Comparison of ENCODE assay signal across 10 mouse cellular contexts in genomic region chr19:42755148-42755870, GRCm38 (mm10). TPM values are rescaled to one million over a fixed set of nuclear protein-coding genes. Genes with fewer than 3 reads are reported as not detected.
DNase-seq lines count a peak whose midpoint lies in the region; TF ChIP-seq lines count a peak whose summit lies in the region.
"Had no signal": no experiment of that assay in that cellular context is flagged by ENCODE, and none has a peak within 500 bp of the region (broad histone marks: within the 10 kb centered on the region; RNA-seq: fewer than 3 reads in every experiment).

No protein-coding gene starts in this region.

- DNase-seq in left cerebral cortex, postnatal 4 days: peak; percentile 61
- DNase-seq in left cerebral cortex, postnatal 36 days (ENCODE audit: low spot score in 2 of 2): no peak
- peak; percentile 55 for DNase-seq in heart, postnatal 10 days
- DNase-seq in lung, postnatal 10 days: peak; percentile 49
- DNase-seq in frontal cortex, postnatal 25 days (ENCODE audit: low spot score in 2 of 2): no peak
- no peak for DNase-seq in urinary bladder, postnatal 10 days (ENCODE audit: low spot score)
- DNase-seq: cerebellum, adult 11 months; liver; thymus, adult 2 months had no signal

- TF ChIP-seq CTCF in bone marrow, adult 2 months (IDR thresholded peaks at IDR 0.05; ENCODE audit: control insufficient read depth, insufficient read depth, low read length): no peak

- no peak overlapping the region for H3K4me3 ChIP-seq in bone marrow, adult 2 months (replicated peaks; ENCODE audit: control insufficient read depth, low read depth, low read length)

- no peak for TF ChIP-seq POLR2A in bone marrow, adult 2 months (IDR thresholded peaks at IDR 0.05; ENCODE audit: borderline replicate concordance, control insufficient read depth, low read depth, low read length)

- 48% methylated on average over 15 of the region's 15 CpGs for WGBS in bone marrow, adult 2 months

- H3K27ac ChIP-seq in bone marrow, adult 2 months (ENCODE audit: control insufficient read depth, insufficient read depth, low read depth, low read length, poor library complexity): peak overlapping the region; percentile 9; the same call in 1 of the 2 replicates

- intact Hi-C loops in left cerebral cortex, postnatal 4 days (cut with DNase I): no loop called here
- intact Hi-C loops in left cerebral cortex, postnatal 36 days (cut with DNase I): no loop called here
- intact Hi-C loops in heart, postnatal 10 days (cut with DNase I): loop anchor here (2.0 kb wide), 1 partner anchor 21 kb away; no protein-coding TSS in a partner anchor

- H3K4me1 ChIP-seq in bone marrow, adult 2 months (ENCODE audit: control insufficient read depth, insufficient read depth, low read length): peaks cover 4% of the 10 kb centered on the region; the same call in 1 of the 2 replicates

RNA-seq across cellular contexts. Expression of gene Pyroxd2, which starts 2.7 kb away (rescaled TPM):
- 1 to 10 TPM; 1.8 to 2.1 TPM for total RNA-seq in left cerebral cortex, postnatal 4 days (2021)
- 1 to 10 TPM; 1.9 to 3.4 TPM for total RNA-seq in left cerebral cortex, postnatal 36 days (2021)
- 3.3 and 9.2 TPM in 2 replicates for polyA plus RNA-seq in bone marrow, adult 2 months (2011; ENCODE audit: insufficient read depth, insufficient read length, low replicate concordance, missing spikeins)
- 1 to 10 TPM; 7.3 to 7.5 TPM for total RNA-seq in heart, postnatal 10 days (2021)

RNA-seq across cellular contexts. Expression of gene Hps1, which starts 24.5 kb away (rescaled TPM):
- total RNA-seq in left cerebral cortex, postnatal 4 days (2021): 10 to 100 TPM; 14.0 to 15.9 TPM
- total RNA-seq in left cerebral cortex, postnatal 36 days (2021): 1 to 10 TPM; 8.0 to 9.6 TPM
- 5.1 and 16.1 TPM in 2 replicates for polyA plus RNA-seq in bone marrow, adult 2 months (2011; ENCODE audit: insufficient read depth, insufficient read length, low replicate concordance, missing spikeins)
- 1 to 10 TPM; 2.8 to 3.6 TPM for total RNA-seq in heart, postnatal 10 days (2021)

Comparison
In these comparisons a context has a peak if more than half of its experiments do, and no peak if none do; other contexts are left out.
1. DNase-seq: peak in left cerebral cortex, postnatal 4 days (single experiment), heart, postnatal 10 days (2 of 2) and lung, postnatal 10 days (single experiment); none in left cerebral cortex, postnatal 36 days (0 of 2), frontal cortex, postnatal 25 days (0 of 2) and urinary bladder, postnatal 10 days (single experiment).